Mouse (Mus musculus) heart, postnatal 25 days (tissue): Measurements from ENCODE around the gene Plekha1. TPM values are rescaled to one million over a fixed set of nuclear protein-coding genes. Genes with fewer than 3 reads are reported as not detected.

Experiments
- DNase-seq: peaks from one replicate; pipeline ENCODE4 v3.0.0; 2022; ENCODE audit warnings: low spot score
- intact Hi-C: fragments of 180-260 bp; cut with DNase I; formaldehyde crosslinking; loops from one replicate; pipeline ENCODE4 v1.15.1; 2025
- total RNA-seq, 2 experiments: library from RNA; stranded (reverse); gene quantifications; 2 replicates each; pipeline ENCODE4 v1.2.3; 2021

Gene Plekha1
- total RNA-seq = 10 to 100 TPM; 37.3 to 42.6 TPM

DNA sequence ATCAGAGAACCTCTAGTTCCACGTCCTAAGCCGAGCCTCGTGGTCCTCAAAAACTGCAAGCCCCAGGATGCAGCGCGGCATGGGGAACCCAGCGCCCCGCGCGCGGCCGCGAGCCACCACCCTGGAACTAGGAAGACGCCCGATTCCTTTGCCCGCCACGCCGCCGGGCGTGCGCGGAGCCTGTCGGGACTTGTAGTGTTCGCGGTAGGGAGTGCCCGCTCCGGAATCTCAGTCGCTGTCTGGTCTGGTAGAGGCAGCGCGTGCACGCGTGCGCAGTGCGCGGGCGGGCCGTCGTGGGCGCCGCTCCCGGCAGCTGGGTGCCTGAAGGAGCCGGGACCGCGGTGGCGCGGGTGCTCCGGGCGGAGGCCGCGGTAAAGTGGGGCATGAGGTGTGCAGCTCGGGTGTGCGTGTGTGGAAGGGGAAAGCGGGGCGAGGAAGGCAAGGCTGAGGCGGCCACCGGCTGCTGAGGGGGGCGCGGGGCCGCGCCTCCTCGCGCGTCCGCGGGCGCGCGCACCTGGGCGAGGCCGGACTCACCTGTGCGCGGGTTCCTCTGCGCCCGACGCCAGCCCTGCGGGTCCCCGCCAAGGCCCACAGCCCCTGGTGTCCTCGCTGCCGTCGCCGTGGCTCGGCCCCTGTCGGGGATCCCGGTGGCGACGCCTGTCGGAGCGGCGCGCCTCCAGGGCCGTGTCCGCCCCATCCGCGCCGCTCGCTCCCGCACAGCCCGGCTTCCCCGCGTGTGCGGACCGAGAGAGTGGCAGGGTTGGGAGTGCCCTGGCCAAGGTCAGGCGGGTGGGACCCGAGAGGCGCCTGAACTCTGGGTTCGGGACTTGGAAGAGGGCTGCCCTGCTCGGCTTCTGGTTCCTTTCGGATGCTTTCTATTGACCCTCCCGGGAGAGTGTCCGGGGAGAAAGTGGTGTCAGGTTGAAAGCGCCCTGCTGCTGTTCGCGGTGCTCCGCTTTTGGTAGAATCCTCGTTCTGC lies at the start of gene Plekha1:
Plekha1 (plus strand) TSS at position 144 of the 979 bp plus-strand sequence.
- peak; percentile 98 for DNase-seq
- intact Hi-C loops = loop anchor here (10.0 kb wide), 1 partner anchor 341 kb away; the partner anchor contains the start of gene Ate1

- DNase-seq = no peak
- intact Hi-C loops = no loop called here
These were observed 49.3 kb upstream of the Plekha1 start for GRCm38 (mm10) chr7:130816243-130816642.

- DNase-seq = no peak
- intact Hi-C loops = no loop called here
These were observed 46.7 kb upstream of the Plekha1 start for GRCm38 (mm10) chr7:130818813-130819212.

DNA sequence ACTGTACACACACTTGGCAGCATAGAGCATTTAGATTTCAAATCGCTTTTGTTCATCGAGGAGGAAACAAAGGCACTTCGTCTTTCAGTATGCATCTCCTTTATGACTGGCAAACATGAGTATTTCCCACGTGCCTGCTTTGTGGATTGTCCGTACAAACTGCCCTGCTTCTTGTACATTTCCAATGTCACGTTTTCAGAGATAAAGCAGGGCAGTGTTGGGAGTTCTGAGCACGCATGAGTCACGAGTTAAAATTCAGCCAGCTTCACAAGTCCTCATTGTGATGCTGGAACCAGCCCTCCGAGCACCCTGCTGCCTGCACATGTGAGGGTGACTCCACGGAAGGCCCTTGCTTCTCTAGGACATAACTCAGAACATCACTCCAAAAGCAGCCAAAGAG lies 45.9 kb upstream of the Plekha1 start:
- DNase-seq = no peak
- intact Hi-C loops = no loop called here

DNA sequence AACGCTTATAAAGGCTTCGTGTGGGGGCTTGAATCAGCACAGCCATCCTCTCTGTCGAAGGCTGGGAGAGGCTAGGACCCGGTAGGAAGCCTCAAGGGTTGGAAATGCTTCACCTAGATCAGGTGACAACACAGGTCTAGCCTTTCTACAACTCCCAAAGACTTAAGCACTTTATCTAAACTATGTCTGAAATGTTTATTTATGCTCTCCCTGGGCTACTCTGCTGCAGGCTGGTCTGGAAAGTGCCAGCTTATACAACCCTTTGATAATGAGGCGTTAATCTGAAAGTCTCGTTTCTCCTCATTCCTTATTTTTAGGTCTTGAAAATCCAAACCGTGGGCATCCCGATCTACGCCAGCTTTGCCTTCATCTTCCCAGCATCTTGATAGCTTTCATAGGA lies 41.6 kb upstream of the Plekha1 start:
- intact Hi-C loops = no loop called here
- DNase-seq = no peak

- intact Hi-C loops = loop anchor here (5.0 kb wide), 3 partner anchors 36 to 216 kb away; partner anchors contain the start of gene Btbd16
- DNase-seq = no peak
These were observed 39.2 kb upstream of the Plekha1 start for GRCm38 (mm10) chr7:130826343-130826742.

- intact Hi-C loops = loop anchor here (1.0 to 5.0 kb wide), 4 partner anchors 35 to 215 kb away; partner anchors contain the start of gene Btbd16
- DNase-seq = no peak
These were observed 38.1 kb upstream of the Plekha1 start for GRCm38 (mm10) chr7:130827431-130827830.

DNA sequence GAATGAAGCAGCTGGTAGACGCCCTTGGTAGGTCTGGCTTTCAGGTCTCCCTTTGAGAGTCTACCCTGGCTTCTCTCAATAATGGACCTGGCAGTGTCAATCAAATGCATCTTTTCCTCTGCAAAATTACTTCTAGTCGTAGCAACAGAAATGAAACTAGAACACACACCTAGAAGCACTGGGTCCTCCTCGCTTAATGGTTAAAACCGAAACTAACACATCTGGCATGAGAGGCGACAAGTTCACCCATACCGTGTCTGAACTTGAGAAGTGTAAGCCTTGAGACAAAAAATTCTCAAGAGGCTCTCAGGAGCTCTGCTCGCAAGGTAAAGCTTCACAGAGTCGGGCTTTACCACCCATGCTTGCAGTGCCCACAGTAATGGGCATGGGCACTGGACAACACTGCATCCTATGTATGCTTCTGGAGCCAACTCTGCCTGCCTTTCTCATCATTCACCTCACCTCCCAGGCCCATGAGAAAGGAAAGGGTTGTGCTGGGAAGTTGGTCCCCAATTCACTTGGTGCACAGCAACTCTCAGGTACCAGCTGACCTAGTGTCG lies 37.6 kb upstream of the Plekha1 start:
- intact Hi-C loops = loop anchor here (1.0 to 5.0 kb wide), 4 partner anchors 34 to 214 kb away; partner anchors contain the start of gene Btbd16
- DNase-seq = no peak

GRCm38 (mm10) chr7:130828475-130828874 lies 37.1 kb upstream of the Plekha1 start:
- no peak for DNase-seq
- intact Hi-C loops = loop anchor here (5.0 kb wide), 3 partner anchors 34 to 214 kb away; partner anchors contain the start of gene Btbd16

DNA sequence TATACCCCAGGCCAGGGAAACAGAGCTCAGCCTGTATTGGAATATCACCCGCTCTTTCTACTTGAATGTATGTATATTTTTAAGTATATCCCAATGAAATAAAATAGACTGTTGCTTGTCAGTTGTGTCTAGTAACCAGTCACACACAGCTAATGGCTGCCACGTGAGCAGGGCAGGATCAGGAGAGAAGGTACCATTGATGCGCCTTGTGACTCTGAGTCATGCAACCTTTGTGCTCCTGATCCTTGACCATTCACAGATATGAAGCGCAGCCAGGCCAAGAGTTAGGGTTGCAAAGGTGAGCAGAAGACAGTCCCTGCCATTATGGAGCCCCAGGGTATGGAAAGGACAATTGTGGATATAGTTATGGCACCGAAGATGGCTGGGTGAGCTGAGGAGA lies 34.0 kb upstream of the Plekha1 start:
- DNase-seq = no peak
- intact Hi-C loops = no loop called here

- no peak for DNase-seq
- intact Hi-C loops = no loop called here
These were observed 31.3 kb upstream of the Plekha1 start for GRCm38 (mm10) chr7:130834299-130834698.

DNA sequence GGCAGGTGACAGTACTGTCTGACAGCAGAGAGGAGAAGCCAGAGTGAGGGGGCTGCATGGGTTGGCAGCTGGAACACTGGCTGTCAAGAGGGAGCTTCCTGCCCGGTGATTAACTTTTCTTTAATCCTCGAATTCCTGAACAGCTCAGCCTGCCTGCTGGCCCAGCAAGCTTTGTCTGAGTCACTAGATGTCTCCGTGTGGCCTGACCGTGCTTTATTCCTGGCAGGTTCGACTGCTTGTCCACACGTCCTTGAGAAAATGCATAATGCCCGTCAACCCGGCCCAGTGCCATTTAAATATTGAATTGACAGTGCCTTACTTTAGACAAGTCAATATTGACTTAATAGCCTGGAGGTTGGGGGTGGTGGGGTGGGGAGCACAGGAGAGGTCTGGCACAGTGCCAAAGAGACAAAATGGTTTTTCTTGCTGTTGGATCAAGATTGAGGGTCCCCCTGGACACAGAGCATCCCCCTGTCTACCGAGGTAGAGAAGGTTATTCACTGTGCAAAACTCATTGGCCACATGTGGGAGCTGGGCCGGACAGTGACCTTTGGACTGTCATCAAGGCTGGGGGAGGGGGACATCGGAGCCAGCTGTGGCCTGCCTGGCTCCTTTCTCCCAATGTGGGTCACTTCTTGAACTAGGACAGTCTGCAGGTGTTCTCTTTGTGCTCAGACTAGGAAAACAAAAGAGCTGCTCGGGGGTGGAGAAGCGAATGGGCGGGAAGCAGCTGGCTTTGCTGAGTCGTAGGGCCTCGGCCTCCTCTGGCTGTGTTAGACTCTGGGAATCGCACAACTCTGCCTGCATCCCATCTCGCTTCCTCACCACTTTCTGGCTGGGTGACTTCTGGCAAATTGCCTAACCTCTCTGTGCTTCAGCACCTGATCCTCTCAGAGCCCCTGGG lies 30.3 kb upstream of the Plekha1 start:
- intact Hi-C loops = no loop called here
- no peak for DNase-seq

DNA sequence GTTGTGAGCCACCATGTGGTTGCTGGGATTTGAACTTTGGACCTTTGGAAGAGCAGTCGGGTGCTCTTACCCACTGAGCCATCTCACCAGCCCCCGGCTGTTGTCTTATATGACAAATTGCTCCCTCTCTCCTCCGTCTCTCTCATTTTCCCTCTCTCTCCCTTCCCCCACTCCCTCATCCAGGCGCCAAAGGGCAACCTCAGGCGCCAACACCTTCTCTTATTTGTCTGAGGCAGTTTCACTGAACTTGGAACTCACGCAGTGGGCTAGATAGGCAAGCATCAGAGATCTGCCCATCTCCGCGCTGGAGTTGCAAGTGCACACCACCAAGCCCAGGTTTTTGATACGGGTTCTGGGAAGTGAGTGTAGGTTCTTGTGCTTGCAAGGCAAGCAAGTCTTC lies 29.5 kb upstream of the Plekha1 start:
- no peak for DNase-seq
- intact Hi-C loops = no loop called here

GRCm38 (mm10) chr7:130837941-130838657 lies 27.5 kb upstream of the Plekha1 start:
- intact Hi-C loops = no loop called here
- DNase-seq = no peak

- no peak for DNase-seq
- intact Hi-C loops = no loop called here
These were observed 26.9 kb upstream of the Plekha1 start for GRCm38 (mm10) chr7:130838658-130839025.

- no peak for DNase-seq
- intact Hi-C loops = no loop called here
These were observed 26.0 kb upstream of the Plekha1 start for GRCm38 (mm10) chr7:130839380-130840100.

GRCm38 (mm10) chr7:130847164-130847718 lies 18.3 kb upstream of the Plekha1 start:
- no peak for DNase-seq
- intact Hi-C loops = no loop called here

GRCm38 (mm10) chr7:130854684-130855292 lies 10.8 kb upstream of the Plekha1 start:
- no peak for DNase-seq
- intact Hi-C loops = no loop called here
